Mouse (Mus musculus): ENCODE results near the gene Tprn. TPM values are rescaled to one million over a fixed set of nuclear protein-coding genes. Genes with fewer than 3 reads are reported as not detected.
A peak's percentile ranks its signal among the peaks of the same experiment; 100 is the strongest.

The Tprn gene
- polyA plus RNA-seq, 1 experiment: 12.3 TPM

DNA sequence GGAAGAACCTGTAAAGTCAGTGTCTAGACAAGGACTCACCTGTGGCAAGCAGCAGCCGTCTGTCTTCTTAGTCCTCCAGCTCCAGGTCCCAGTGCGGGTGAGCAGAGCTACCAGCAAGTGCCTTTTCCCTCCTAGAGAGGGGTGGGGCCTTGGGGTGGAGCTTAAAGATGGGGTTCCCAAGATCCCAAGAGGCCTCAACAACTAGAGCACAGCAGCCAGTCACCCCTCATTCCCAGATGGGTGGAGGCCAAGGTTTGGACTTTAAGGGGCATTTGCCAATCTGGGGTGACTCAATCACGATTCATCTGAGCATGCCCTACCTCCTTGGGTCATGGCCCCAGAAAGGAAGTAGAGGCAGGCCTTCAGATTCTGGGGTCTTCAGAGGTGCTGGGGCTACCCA lies 22.7 kb upstream of the Tprn start:
- Histone ChIP-seq H3K4me1 (ENCODE audit: control insufficient read depth, insufficient read depth, low read length) (peaks cover 20% of the 10 kb centered on the region), H3K4me3 (ENCODE audit: low read depth, low read length) (no peak overlapping the region), H3K27ac (ENCODE audit: insufficient read depth, low read length) (no peak overlapping the region), H3K27me3 (ENCODE audit: control insufficient read depth, insufficient read depth, low read length, poor library complexity, severe bottlenecking) (no peaks in the 10 kb centered on the region), H3K9me3 (replicated peaks; ENCODE audit: control insufficient read depth, insufficient read depth, low read length, poor library complexity, severe bottlenecking) (no peaks in the 10 kb centered on the region), H3K36me3 (ENCODE audit: control insufficient read depth, insufficient read depth, low read length, poor library complexity, severe bottlenecking) (no peaks in the 10 kb centered on the region), H3K9ac (ENCODE audit: low read depth, poor library complexity, severe bottlenecking) (no peak overlapping the region)
- TF ChIP-seq CTCF (IDR thresholded peaks at IDR 0.05; ENCODE audit: low read depth, low read length): no peak

DNA sequence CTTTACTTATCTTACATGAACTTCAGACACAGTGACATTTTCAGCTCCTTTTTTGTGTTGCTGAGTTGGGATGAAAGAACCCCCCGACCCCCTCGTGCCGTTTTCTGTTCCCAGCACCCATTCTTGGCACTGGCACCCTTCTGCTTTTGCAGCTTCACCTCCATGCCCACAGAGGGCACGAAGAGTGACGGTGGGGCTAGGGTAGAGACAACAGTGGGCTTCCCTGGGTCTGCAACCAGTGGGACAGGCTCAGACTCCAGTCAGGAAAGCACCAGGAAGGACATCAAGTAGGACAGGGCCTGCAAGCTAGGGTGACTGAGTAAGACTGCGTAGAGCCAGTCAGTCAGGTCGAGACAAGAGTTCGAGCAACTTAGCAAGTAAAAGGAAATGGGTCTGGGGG lies 22.1 kb upstream of the Tprn start:
- Histone ChIP-seq H3K27me3 (ENCODE audit: control insufficient read depth, insufficient read depth, low read length, poor library complexity, severe bottlenecking) (no peaks in the 10 kb centered on the region), H3K27ac (ENCODE audit: insufficient read depth, low read length) (peak overlapping the region; percentile 73), H3K9me3 (replicated peaks; ENCODE audit: control insufficient read depth, insufficient read depth, low read length, poor library complexity, severe bottlenecking) (no peaks in the 10 kb centered on the region), H3K4me1 (ENCODE audit: control insufficient read depth, insufficient read depth, low read length) (peaks cover 20% of the 10 kb centered on the region), H3K4me3 (ENCODE audit: low read depth, low read length) (peak overlapping the region; percentile 71), H3K9ac (ENCODE audit: low read depth, poor library complexity, severe bottlenecking) (0 out of 2 replicates have a peak overlapping the region, but pooled peaks have one; percentile 15), H3K36me3 (ENCODE audit: control insufficient read depth, insufficient read depth, low read length, poor library complexity, severe bottlenecking) (no peaks in the 10 kb centered on the region)
- no peak for TF ChIP-seq CTCF (IDR thresholded peaks at IDR 0.05; ENCODE audit: low read depth, low read length)
- TF ChIP-seq POLR2A (IDR thresholded peaks at IDR 0.05; ENCODE audit: insufficient read depth, low read length): no peak
- TF ChIP-seq EP300 (IDR thresholded peaks at IDR 0.05; ENCODE audit: insufficient read depth, low read depth, low read length): no peak

DNA sequence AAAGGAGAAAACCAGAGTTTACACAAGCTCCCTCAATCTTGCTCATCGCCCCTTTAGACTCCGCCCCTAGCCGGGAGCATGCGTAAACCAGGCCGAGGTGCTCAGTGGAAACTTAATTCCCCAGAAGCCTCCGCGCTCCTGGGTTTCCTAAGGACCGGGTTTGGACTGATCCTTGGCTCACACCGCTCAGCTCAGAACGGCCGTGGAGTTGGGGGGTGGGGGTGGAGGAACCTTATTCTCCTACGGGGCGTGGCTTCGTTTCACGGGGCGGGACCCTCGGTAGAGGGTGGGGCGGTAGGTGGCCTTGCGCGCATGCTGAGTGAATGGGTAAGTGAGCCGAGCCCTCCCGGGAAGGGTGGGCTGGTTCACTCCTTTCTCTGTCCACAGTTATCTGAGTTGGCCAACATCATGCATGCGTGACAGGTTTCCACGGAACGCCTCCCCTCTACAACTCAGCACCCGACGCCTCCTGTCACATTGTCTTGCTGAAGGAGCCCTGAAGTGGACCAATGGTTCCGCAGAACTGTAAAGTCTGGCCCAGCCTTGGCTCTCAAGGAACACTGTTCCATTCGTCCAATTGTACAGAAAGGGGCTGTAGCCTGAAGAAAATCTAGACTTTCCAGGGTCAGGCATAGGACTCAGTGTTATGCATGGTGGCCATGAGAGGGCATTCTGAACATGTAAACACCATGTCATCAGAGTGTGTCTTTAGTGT lies 21.5 kb upstream of the Tprn start:
- Histone ChIP-seq H3K4me3 (ENCODE audit: low read depth, low read length) (peak overlapping the region; percentile 71), H3K27ac (ENCODE audit: insufficient read depth, low read length) (peak overlapping the region; percentile 73), H3K4me1 (ENCODE audit: control insufficient read depth, insufficient read depth, low read length) (peaks cover 19% of the 10 kb centered on the region), H3K36me3 (ENCODE audit: control insufficient read depth, insufficient read depth, low read length, poor library complexity, severe bottlenecking) (no peaks in the 10 kb centered on the region), H3K27me3 (ENCODE audit: control insufficient read depth, insufficient read depth, low read length, poor library complexity, severe bottlenecking) (no peaks in the 10 kb centered on the region), H3K9me3 (replicated peaks; ENCODE audit: control insufficient read depth, insufficient read depth, low read length, poor library complexity, severe bottlenecking) (no peaks in the 10 kb centered on the region), H3K9ac (ENCODE audit: low read depth, poor library complexity, severe bottlenecking) (no peak overlapping the region)
- TF ChIP-seq CTCF (IDR thresholded peaks at IDR 0.05; ENCODE audit: low read depth, low read length) (no peak), EP300 (IDR thresholded peaks at IDR 0.05; ENCODE audit: insufficient read depth, low read depth, low read length) (0 out of 2 replicates have a peak, but pooled peaks have one; percentile 45), POLR2A (IDR thresholded peaks at IDR 0.05; ENCODE audit: insufficient read depth, low read length) (peak; percentile 38)

DNA sequence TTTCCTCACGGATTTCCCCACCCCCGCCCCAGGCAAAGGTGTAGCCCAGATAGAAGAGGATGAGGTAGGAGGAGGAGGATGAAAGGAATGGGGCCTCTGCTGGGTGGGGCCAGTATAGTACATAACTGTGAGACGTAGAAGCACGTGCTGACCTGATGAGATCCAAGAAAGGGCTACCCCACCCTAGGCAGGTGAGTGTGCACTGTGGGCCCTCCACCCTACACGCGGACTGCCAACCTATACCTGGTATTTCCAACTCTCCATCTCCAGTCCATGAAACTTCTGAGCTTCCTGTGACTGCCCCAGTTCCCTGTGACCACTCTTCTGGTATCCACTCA lies 21.0 kb upstream of the Tprn start:
- H3K27ac ChIP-seq (ENCODE audit: insufficient read depth, low read length): peak overlapping the region; percentile 14; the same call in 1 of the 2 replicates
- no peak for TF ChIP-seq EP300 (IDR thresholded peaks at IDR 0.05; ENCODE audit: insufficient read depth, low read depth, low read length)
- no peak for TF ChIP-seq CTCF (IDR thresholded peaks at IDR 0.05; ENCODE audit: low read depth, low read length)
- TF ChIP-seq POLR2A (IDR thresholded peaks at IDR 0.05; ENCODE audit: insufficient read depth, low read length): no peak
- H3K4me1 ChIP-seq (ENCODE audit: control insufficient read depth, insufficient read depth, low read length): peaks cover 14% of the 10 kb centered on the region
- H3K36me3 ChIP-seq (ENCODE audit: control insufficient read depth, insufficient read depth, low read length, poor library complexity, severe bottlenecking): no peaks in the 10 kb centered on the region
- peak overlapping the region; percentile 81 for H3K9ac ChIP-seq (ENCODE audit: low read depth, poor library complexity, severe bottlenecking)
- peak overlapping the region; percentile 71 for H3K4me3 ChIP-seq (ENCODE audit: low read depth, low read length)
- H3K9me3 ChIP-seq (replicated peaks; ENCODE audit: control insufficient read depth, insufficient read depth, low read length, poor library complexity, severe bottlenecking): no peaks in the 10 kb centered on the region
- no peaks in the 10 kb centered on the region for H3K27me3 ChIP-seq (ENCODE audit: control insufficient read depth, insufficient read depth, low read length, poor library complexity, severe bottlenecking)

DNA sequence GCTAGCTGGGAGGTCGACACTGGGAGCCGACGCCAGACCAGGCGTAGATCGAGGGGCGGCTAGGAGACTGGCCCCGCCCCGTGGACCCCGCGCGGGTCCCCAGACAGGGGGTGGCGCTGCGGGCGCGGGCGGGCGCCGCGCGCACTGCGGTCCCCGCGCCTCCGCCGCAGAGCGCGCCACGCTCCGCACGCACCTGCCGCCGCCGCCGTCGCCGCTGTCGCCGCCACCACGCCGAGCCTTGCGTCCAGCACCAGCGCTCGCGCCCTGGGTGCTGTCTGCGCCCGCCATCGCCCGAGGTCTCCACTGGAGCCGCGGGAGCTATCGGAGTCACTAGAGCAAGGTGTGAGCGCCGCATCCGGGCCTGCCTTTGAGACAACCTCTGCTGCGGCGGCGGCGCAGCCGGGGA lies 20.3 kb upstream of the Tprn start, which contains the start of the genes Rnf208 and Cysrt1:
Gene Rnf208 (plus strand): TSS at position 155 of the 406 bp plus-strand sequence.
Gene Cysrt1 (minus strand): TSS at position 352 of the 406 bp plus-strand sequence.
- Histone ChIP-seq H3K4me3 (ENCODE audit: low read depth, low read length) (peak within 1 kb of the TSS; percentile 71), H3K4me1 (ENCODE audit: control insufficient read depth, insufficient read depth, low read length) (peaks cover 11% of the 10 kb centered on the region), H3K9ac (ENCODE audit: low read depth, poor library complexity, severe bottlenecking) (peak within 1 kb of the TSS; percentile 81), H3K27ac (ENCODE audit: insufficient read depth, low read length) (peak within 1 kb of the TSS; percentile 14), H3K36me3 (ENCODE audit: control insufficient read depth, insufficient read depth, low read length, poor library complexity, severe bottlenecking) (no peaks in the 10 kb centered on the region), H3K27me3 (ENCODE audit: control insufficient read depth, insufficient read depth, low read length, poor library complexity, severe bottlenecking) (no peaks in the 10 kb centered on the region), H3K9me3 (replicated peaks; ENCODE audit: control insufficient read depth, insufficient read depth, low read length, poor library complexity, severe bottlenecking) (no peaks in the 10 kb centered on the region)
- TF ChIP-seq POLR2A (IDR thresholded peaks at IDR 0.05; ENCODE audit: insufficient read depth, low read length) (no peak), CTCF (IDR thresholded peaks at IDR 0.05; ENCODE audit: low read depth, low read length) (no peak), EP300 (IDR thresholded peaks at IDR 0.05; ENCODE audit: insufficient read depth, low read depth, low read length) (no peak)

DNA sequence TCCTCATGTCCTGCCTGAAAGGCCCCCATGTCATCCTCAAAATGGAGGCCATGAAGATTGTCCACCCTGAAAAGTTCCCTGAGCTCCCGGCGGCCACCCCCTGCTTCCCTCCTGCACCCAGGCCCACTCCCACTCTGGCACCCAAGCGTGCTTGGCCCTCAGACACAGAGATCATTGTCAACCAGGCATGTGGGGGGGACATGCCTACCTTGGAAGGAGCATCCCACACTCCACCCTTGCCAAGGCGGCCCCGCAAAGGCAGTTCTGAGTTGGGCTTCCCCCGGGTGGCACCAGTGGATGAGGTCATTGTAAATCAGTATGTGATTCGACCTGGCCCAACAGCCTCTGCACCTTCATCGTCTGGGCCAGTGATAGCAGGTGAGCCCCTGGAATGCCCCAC lies 19.1 kb upstream of the Tprn start:
- Histone ChIP-seq H3K36me3 (ENCODE audit: control insufficient read depth, insufficient read depth, low read length, poor library complexity, severe bottlenecking) (0 out of 2 replicates have a peak, but pooled peaks cover 5% of the 10 kb centered on the region), H3K4me3 (ENCODE audit: low read depth, low read length) (no peak overlapping the region), H3K27me3 (ENCODE audit: control insufficient read depth, insufficient read depth, low read length, poor library complexity, severe bottlenecking) (no peaks in the 10 kb centered on the region), H3K4me1 (ENCODE audit: control insufficient read depth, insufficient read depth, low read length) (peaks cover 4% of the 10 kb centered on the region), H3K9ac (ENCODE audit: low read depth, poor library complexity, severe bottlenecking) (no peak overlapping the region), H3K27ac (ENCODE audit: insufficient read depth, low read length) (no peak overlapping the region), H3K9me3 (replicated peaks; ENCODE audit: control insufficient read depth, insufficient read depth, low read length, poor library complexity, severe bottlenecking) (no peaks in the 10 kb centered on the region)
- no peak for TF ChIP-seq EP300 (IDR thresholded peaks at IDR 0.05; ENCODE audit: insufficient read depth, low read depth, low read length)
- no peak for TF ChIP-seq POLR2A (IDR thresholded peaks at IDR 0.05; ENCODE audit: insufficient read depth, low read length)
- TF ChIP-seq CTCF (IDR thresholded peaks at IDR 0.05; ENCODE audit: low read depth, low read length): no peak

All from ES-Bruce4 (cell line).